Comparison of ENCODE assay signal across 28 mouse cellular contexts in genomic region chr2:118165691-118166090, GRCm38 (mm10).
"Had no signal": no experiment of that assay in that cellular context is flagged by ENCODE, and none has a peak within 500 bp of the region (broad histone marks: within the 10 kb centered on the region; RNA-seq: fewer than 3 reads in every experiment).

No protein-coding gene starts in this region.

- H3K27ac ChIP-seq: embryonic facial prominence, embryonic 10.5 days; embryonic facial prominence, embryonic 12.5 days; embryonic facial prominence, embryonic 13.5 days; embryonic facial prominence, embryonic 15.5 days; forebrain, embryonic 12.5 days; forebrain, embryonic 13.5 days; forebrain, embryonic 15.5 days; gastrocnemius, adult 2 months had no signal

- H3K36me3 ChIP-seq: embryonic facial prominence, embryonic 12.5 days; embryonic facial prominence, embryonic 13.5 days; embryonic facial prominence, embryonic 15.5 days; forebrain, embryonic 12.5 days; forebrain, embryonic 15.5 days had no signal

- ATAC-seq: forebrain, embryonic 13.5 days; forebrain, embryonic 14.5 days; forebrain, embryonic 15.5 days; forebrain, embryonic 16.5 days; forebrain, postnatal 0 days had no signal

- H3K9ac ChIP-seq: embryonic facial prominence, embryonic 12.5 days; embryonic facial prominence, embryonic 13.5 days; embryonic facial prominence, embryonic 15.5 days; forebrain, embryonic 12.5 days; forebrain, embryonic 13.5 days; forebrain, embryonic 15.5 days; forebrain, postnatal 0 days had no signal

- DNase-seq: cerebellum, adult 18-20 months; cerebellum, adult 2 months; cerebellum, adult 8-10 months; cerebellum, adult 9-10 months; cerebellum, adult 9-11 months; cerebellum, postnatal 10 days; cerebellum, postnatal 14 days; cerebellum, postnatal 25 days; cerebellum, postnatal 36 days; embryo, embryonic 11 days; forebrain, postnatal 0 days; gastrocnemius, adult 2 months; gastrocnemius, postnatal 10 days; gastrocnemius, postnatal 14 days; gastrocnemius, postnatal 25 days; gastrocnemius, postnatal 36 days; heart, adult 11 months had no signal

- H3K4me2 ChIP-seq: embryonic facial prominence, embryonic 12.5 days; embryonic facial prominence, embryonic 13.5 days; embryonic facial prominence, embryonic 15.5 days; forebrain, embryonic 12.5 days; forebrain, embryonic 13.5 days; forebrain, embryonic 15.5 days had no signal

- H3K4me3 ChIP-seq: embryonic facial prominence, embryonic 10.5 days; embryonic facial prominence, embryonic 12.5 days; embryonic facial prominence, embryonic 13.5 days; embryonic facial prominence, embryonic 15.5 days; erythroblast, embryonic 14.5 days; forebrain, embryonic 10.5 days; forebrain, embryonic 12.5 days; forebrain, embryonic 13.5 days; forebrain, embryonic 15.5 days; gastrocnemius, adult 2 months had no signal

- H3K27me3 ChIP-seq: embryonic facial prominence, embryonic 12.5 days; embryonic facial prominence, embryonic 13.5 days; embryonic facial prominence, embryonic 15.5 days; forebrain, embryonic 12.5 days; forebrain, embryonic 13.5 days; forebrain, embryonic 15.5 days had no signal

- H3K9me3 ChIP-seq: embryonic facial prominence, embryonic 12.5 days; embryonic facial prominence, embryonic 13.5 days; embryonic facial prominence, embryonic 15.5 days; forebrain, embryonic 13.5 days; forebrain, embryonic 15.5 days had no signal
